Mouse (Mus musculus) megakaryocyte progenitor cell, adult 5-6 weeks (primary cell): Measurements from ENCODE around the gene Myo3b. TPM values are rescaled to one million over a fixed set of nuclear protein-coding genes. Genes with fewer than 3 reads are reported as not detected.

Experiments used
- ATAC-seq: replicated peaks from 2 replicates; pipeline ENCODE4 v1.8.0; 2016; ENCODE audit warnings: mild to moderate bottlenecking, moderate TSS enrichment, inconsistent platforms; ENCODE audit not compliant: poor library complexity
- total RNA-seq, 2 experiments: library from RNA; stranded (forward) in 1 of 2; stranded (reverse) in 1 of 2; fragments of 157-497, 149-512 nt in 1 of 2; fragments of 200-1000 nt in 1 of 2; gene quantifications; 2 replicates each; pipeline versions ENCODE4 v1.2.3 to v1.2.4; 2015 to 2017

The Myo3b gene
- total RNA-seq, 2 experiments from 2014 or later, result 0.02 TPM; not detected in 1

DNA sequence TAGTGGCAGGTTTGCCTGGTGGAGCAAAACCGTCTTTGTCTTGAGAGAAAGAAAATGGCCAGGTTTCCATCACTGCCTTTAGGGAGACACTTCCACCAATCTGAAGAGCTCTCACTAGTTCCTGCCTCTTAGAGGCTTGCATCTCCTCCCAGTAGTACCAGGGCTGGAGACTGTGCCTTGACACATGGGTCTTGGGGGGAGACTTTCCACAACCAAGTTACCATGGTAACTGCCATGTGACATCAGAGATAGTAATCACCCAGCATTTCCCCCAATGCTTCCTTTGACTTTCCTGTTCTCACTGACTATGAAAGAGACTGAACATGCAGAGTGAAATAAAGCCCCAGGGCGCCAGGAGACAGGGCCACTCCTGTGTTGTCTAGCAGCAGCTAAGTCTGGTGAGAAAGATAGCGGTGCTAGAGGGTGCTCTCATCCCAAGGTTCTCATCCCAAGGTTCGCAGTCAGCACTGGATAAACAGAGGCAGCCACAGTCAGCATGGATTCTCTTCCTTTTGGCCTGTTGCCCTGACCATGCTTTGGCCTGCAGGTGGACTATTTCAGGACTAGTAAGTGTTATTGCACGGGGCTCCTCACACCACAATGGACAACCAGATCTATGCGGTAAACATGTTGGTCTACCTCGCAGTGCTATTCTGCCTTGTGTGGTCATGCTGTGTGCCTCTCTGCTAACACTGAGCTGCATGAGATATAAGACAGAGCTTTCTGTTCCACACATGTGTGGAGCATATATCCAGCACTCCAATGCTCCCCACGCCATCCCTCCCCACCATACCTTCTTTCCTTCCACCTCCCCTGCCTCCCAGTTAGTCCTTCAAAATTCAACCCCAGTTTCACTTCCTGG, 223.0 kb downstream of the Myo3b start:
- no peak for ATAC-seq

DNA sequence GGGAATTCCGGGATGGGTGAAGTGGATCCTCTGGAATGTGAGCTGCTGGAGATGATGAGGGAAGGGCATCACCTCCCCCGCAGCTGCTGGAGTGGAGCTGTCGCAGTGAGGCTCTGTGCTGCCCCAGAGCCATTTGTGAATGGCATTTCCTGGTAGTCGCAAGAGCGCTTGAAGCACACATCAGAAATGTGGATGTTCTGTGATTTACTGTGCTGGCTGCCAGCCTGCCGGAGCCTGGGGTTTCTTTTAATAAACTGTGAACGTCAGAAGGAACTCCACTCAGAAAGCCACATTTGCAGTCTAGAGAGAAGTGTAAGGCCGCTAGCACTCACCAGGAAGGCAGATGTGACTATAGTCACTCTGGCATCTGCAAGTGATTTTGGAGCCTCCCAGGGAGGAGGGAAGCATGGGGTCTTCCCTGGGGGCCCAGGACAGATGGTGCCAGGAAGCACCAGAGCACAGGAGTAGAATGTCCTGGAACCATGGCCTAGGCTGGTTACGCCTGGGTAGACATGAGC, 223.7 kb downstream of the Myo3b start:
- no peak for ATAC-seq

DNA sequence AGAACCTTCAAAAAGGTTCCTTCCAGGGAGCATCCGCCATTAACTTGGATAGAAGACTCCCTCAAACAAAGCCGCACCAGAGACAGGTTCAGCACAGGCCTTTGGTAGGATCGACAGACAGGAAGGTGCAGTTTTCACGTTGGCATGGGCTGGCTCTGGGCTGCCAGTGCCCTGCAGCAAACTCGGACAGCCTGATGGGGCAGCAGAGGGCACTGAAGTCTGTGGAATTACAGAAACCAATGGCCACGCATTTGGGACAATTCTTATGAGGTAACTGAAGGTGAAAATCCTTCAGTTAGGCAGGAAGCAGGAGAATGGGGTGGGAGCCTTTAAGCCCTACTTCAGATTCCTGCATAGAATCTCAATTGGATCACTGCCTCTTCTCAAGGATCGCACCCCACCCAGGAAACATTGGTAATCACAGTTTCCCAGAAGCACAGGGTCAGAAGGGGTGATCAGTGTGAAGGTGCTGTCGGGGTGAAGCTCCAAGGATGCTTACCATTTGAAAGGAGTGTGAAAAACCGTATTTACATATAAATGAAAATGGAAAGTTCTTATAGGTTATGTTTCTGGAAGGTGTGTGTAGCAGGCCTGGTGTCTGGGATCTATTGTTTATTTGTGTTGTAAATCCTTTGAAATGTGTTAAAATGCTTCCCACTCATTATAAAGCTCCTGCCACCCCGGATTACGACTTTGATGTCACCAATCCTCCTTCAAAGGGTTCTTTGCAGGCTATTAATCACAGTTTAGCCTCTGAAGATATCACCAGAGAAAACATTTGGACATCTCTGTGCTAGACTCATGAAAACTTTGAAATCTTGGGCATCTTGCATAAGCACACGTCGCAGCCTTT, 239.7 kb downstream of the Myo3b start:
- 0 out of 2 replicates have a peak, but pooled peaks have one; percentile 29 for ATAC-seq

DNA sequence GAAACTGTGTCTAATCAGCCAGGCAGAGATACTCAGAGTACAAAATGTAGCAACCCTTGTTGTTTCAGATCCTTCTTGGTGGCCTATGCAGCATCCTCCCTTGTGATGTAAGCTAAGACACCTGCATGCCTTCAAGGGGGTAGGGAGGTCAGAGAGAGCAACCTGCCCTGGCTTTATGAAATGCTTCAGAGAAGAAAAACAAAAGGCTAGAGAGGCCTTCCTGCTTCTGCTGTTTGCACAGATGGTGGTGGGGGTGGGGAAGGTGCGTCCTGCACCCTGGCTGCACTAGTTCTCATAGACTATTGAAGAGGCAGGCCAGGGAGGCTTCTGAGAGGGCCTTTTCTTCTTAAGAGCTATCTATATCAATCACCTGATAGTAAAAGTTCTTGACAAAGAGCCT, 245.2 kb downstream of the Myo3b start:
- no peak for ATAC-seq

DNA sequence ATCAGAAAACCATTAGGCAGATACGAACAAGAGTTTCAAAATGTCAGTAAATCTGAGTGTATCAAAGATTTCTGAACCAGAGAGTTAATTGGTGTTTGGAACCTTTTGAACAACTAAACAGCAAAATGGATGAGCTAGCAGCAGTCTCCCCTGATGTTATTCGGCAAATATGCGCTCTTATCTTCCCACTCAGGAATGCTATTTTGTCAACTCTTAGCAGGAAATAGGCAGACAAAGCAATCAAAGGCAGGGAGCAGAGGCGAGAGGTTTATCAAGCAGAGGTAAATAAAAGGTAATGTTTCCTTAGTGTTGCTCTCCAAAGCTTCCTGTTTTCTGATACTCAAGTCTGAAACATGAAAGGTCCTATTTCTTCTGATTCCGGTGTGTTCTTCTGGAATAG, 252.1 kb downstream of the Myo3b start:
- ATAC-seq, result no peak

DNA sequence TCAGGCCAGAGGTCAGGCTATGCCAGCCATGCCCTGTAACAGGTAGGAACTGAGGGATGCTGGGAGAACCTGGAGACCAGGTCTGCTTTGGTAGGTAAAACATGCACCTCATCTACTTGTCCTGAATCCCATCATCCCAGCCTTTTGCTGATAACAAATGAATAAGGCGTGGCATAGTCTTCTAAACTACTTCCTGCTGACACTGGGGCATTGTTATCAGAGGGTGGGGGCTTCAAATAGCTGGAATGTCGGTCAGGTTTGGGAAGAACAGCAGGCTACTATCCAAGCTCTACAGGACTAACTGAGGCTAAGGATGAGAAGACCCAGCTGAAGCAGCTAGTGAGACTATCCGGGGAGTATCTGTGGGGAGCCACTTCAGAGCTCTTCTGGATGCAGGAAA, 253.8 kb downstream of the Myo3b start:
- ATAC-seq, result no peak

DNA sequence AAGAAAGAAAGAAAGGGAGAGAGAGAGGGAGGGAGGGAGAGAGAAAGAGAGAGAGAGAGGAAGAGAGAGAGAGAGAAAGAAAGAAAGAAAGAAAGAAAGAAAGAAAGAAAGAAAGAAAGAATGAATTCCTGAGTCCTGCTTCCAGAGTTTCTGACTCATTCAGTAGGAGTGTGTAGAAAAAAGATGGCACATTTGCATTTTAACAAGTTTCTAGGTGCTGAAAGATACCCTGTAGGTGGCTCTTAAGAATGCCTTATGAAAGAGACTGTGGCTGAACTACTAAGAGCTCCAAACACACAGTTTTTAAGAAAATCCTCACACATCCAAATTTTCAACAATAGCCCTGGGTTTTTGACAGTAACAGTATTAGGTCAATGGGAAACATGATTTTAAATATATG, 264.0 kb downstream of the Myo3b start:
- no peak for ATAC-seq

DNA sequence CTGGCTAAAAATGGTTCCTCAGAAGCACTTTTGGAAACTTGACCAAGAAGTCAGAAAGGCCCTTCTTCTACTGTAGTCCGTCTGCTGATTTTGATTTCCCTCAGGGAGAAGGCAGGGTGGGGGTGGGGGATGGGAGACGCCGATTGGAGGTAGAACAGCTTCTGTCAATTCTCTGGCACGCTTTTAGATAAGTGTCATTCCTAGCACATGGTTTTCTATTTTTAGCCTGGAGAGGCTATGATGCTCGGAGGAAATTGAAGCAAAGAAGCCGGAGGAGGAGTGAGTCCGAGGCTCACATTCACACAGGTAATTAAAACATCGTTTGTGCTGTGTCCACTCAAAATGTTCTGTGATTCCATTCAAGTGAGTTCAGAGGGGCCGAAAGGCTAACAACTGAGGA, 276.2 kb downstream of the Myo3b start:
- ATAC-seq, result no peak

DNA sequence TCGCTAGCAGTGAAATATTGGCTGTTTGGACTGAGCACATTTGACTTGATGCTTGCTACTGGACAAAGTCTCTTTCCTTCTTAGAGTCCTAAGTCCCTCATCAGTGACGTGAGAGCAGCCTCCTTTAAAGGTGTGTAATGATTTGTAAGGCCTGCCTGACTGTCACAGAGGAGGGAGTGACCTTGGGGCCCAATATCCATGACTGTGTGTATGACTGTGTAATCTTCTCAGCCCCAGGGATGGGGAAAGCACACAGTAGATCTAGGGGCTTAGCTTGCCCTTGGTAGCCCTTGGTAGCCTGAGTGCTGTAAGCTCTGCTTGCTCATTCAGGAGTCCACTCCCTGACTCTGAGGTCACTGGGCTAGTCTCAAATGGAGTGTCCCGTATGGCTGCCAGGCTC, 276.8 kb downstream of the Myo3b start:
- no peak for ATAC-seq

DNA sequence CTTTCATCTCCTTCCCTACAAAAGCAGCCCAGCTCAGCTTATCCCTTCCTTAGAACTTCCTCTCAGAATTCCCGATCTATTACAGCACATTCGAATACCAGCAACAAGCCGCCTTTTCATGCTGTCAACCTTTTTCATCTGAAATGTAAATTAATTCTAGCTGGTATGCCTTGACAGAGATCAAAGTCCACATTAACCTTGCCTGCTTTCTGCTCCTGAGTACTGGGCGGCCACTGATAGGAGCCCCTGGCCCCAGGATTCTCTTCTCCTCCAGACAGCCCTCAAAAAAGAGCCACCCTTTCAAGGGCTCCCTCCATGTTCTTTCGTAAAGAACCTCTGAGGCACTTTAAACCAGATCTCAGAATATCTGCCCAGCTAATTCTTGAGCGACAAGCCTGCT, 278.9 kb downstream of the Myo3b start:
- no peak for ATAC-seq

DNA sequence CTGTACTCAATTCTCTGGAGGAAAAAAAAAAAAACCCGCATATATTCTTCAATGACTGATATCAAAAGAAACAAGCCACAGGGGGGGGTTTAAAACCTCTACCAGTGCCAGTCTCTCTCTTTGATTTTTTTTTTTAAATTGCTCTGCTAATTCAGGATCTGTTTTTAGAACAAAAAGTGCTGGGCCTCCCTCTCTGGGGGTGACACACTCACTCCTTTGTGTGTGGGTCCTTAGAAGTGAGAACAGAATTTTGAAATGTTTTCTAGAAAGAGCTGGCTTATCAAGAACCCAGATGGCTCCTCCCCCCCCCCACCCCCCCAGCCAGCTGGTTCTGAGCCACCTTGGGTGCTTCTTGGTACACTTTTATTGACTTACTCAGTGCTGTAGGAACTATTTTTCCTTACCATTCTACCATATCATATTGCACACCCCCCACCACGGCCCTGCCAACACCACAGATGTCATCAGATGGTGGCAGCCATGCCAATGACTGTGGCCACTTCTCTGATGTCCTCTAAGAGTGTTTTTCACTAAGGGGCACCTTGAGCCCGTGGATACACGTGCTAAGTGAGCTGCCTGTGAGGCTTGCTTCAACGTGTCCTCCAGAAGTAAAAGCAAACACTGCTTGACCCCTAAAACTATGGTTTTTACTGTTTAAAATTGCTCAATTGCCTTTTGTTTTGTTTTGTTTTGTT, 280.1 kb downstream of the Myo3b start:
- no peak for ATAC-seq

DNA sequence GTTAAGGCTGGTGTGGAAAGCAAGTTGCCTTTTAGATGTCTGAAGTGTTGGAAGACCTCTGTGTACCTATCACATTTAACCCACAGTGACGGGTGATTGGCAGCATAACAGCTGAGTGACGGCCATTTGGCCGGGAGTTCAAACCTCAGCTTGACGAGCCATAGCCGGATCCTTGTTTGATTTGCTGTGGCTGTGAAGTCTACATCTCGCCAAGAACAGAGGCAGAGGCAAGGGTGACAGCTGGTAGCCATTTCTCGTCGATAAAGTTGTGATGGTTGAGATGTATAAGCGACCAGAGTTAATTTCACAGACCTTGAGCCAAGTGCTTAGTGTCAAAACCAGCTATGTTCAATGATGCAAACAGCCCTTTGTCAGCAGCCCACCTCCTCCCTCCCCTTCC, 283.8 kb downstream of the Myo3b start:
- no peak for ATAC-seq

DNA sequence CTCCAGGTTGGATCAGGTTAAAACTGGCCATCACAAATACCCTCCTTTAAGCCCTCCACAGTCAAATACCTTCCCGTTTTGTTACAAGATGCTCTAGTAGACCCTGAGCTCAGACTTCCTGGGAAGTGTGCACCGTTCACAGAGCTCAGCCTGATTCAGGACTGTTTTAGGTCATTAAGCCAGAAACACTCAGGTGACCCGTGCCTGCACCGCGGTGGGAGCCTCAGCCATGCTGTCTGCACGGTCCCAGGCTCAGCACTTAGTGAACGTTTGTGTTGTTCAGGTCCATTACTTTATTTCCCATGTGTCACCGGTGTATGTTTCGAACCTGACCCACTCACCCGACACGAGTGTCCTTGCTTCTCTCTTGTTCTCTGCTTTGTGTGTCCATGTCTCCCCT, 288.7 kb downstream of the Myo3b start:
- no peak for ATAC-seq

DNA sequence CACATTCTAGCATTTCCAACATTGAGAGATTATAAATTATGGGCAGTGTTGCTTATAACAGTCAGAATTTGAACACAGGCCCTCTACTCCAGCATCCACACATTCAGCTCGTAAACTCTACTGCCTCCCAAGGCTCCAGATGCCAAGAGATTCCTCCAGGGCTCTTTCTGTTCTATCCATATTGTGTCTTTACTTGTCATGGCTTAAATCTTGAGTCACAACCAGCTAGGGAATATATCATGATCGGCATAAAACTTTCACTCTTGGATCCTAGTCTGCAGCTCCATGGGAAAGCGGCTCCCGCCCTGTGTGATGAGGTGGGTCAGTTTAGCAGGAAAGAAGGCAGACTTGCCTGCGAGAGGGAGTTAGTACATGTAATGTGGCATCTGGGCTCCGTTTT, 294.0 kb downstream of the Myo3b start:
- ATAC-seq, result no peak

DNA sequence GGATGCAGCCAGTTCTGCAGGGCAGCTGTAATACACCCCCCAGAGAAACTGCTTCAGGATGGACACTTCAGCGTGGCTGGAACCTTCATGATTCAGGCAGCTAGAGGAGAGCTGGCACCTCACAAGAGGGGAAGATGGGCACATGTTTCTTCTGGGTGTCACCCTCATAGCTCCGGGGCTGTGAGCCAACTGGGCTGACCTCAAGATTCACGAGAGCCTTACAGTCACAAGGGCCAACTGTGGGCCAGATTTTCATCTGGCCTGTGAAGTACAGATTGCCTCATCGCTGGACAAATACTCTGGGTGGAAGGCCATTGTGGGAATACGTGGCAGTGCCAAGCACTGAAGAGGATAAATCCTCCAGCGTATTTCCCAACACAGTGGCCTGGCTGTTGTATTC, 294.6 kb downstream of the Myo3b start:
- no peak for ATAC-seq

DNA sequence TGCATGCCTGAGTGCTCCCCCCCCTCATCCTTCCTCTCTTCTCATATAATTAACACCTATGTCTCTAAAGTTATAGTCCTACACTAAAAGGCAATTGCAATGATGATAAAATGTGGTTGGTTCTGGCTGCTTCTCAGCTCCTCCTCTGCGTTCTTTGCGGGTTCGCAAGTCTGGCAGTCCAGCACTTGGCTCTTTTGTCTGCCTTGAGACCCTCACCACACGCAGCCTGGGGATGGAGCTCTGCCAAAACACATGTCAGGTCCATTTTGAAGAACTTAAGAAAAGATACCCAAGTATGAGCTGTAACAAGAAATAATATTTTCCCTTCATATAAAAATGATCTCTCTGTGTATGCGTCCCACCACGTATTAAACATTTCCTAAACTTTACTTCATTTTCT, 297.6 kb downstream of the Myo3b start:
- ATAC-seq, result no peak

DNA sequence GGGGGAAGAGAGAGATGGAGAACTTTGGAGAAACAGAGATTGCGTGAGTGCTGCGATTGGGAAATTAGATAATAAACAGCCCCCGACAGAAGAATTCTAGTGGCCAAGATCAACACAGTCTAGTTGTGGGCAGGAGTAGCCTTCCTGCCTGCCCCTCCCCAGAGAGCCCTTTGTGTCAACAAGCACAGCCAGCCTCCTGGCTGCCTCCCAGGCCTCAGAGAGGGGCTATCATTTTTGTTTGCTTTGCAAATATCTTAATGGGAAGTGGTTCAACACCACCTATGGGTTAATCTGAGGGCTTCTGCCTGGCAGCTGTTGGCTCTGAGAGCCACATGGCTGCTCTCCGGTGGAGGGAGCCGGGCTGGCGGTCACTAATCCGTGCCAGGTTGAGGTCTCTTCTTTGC, 298.3 kb downstream of the Myo3b start:
- ATAC-seq, result no peak

DNA sequence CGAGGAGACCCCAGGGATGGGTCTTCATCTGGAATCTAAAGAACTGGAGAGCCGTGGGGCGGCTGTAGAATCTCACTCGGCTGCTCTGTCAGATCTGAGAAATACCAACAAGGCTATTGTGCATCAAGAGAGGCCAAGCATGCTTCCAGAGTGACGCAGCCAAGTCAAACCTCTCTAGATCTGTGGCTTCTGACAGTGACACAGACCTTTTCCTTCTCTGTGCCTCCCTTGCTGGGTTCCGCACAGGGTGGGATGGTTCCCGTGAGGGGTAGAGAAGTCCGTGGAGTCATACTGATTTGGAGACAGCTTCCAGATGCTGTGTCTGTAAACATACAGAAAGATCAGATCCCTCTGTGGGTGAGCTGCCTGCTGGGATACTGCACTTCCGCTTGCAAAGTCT, 298.9 kb downstream of the Myo3b start:
- no peak for ATAC-seq

DNA sequence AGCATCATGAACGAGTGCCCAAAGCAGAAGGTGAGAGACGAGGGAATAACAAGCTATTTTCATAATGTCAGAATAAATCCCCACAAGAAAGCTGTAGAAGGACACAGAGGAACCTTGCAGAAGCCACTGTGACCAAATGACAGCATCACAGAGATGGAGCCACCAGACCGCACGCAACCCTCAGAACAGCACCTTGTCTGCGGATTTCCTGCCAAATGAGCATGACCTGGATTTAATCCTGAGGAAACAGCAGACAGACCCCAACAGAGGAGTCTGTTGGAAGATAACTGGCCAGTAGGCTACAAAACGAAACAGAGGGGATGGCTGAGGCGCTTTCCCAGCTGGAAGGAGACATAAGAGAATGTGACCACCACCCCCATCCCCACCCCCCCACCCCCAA, 300.1 kb downstream of the Myo3b start:
- ATAC-seq, result no peak

DNA sequence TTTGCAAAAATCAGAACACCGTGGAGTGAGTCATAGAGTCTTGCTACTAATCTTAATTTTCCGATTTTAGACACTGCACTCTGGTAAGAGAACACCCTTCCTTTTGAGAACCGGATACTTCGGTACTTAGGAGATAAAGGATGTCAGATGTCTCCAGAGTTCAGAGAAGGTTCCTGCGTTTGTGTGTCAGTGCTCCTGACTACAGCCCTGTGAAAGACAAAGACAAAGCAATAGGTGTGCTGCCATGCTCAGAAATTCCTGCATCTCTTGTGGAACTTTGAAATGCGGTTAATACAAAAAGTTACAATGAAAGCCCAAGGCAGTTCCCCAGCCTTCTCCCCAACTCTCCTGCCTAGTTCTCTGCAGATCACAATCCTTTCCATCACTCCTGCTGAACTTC, 300.6 kb downstream of the Myo3b start:
- no peak for ATAC-seq

DNA sequence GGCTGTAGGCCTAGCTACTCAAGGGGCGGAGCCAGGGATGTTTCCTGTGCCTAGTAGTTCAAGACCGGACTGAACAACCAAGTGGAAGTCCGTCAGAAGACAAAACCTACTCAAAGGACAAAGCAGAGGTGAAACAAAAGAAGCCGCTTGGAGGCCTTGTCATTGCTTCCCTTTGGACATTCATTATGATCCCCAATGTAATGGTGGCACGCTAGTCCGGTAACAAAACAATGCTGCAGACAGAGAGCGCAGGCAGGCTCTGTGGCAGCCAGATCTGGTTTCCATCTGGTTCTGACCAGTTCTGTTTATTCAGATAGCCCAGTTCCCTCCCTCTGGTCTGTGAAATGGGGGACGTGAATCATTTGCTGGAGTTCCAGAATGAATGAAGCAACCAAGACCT, 301.3 kb downstream of the Myo3b start:
- ATAC-seq, result no peak
